Mouse (Mus musculus) C2C12 (cell line): ENCODE measurements around the gene Enox1.

Experiments used
- CEBPB ChIP-seq: IDR thresholded peaks from one replicate; pipeline ENCODE4 v1.6.1; 2011; ENCODE audit warnings: low read depth, mild to moderate bottlenecking, control low read depth, moderate library complexity
- CTCF ChIP-seq: IDR thresholded peaks from one replicate; pipeline ENCODE4 v1.5.1; 2011; ENCODE audit not compliant: control insufficient read depth, insufficient read depth, insufficient read length
- FOSL1 ChIP-seq: IDR thresholded peaks from one replicate; pipeline ENCODE4 v1.8.0; 2011; ENCODE audit warnings: mild to moderate bottlenecking, low read length; ENCODE audit not compliant: poor library complexity, insufficient read depth, severe bottlenecking
- MAX ChIP-seq: IDR thresholded peaks from one replicate; pipeline ENCODE4 v1.6.1; 2011; ENCODE audit warnings: mild to moderate bottlenecking, control low read depth
- MYOD1 ChIP-seq: IDR thresholded peaks from one replicate; pipeline ENCODE4 v1.6.1; 2011; ENCODE audit warnings: low read depth; ENCODE audit not compliant: control insufficient read depth, insufficient read length
- MYOG ChIP-seq: IDR thresholded peaks from one replicate; pipeline ENCODE4 v1.6.1; 2011; ENCODE audit not compliant: control insufficient read depth, insufficient read length; ENCODE audit errors: extremely low read depth
- USF1 ChIP-seq: IDR thresholded peaks from one replicate; pipeline ENCODE4 v1.6.1; 2011; ENCODE audit warnings: low read depth, mild to moderate bottlenecking, control low read depth, moderate library complexity

DNA sequence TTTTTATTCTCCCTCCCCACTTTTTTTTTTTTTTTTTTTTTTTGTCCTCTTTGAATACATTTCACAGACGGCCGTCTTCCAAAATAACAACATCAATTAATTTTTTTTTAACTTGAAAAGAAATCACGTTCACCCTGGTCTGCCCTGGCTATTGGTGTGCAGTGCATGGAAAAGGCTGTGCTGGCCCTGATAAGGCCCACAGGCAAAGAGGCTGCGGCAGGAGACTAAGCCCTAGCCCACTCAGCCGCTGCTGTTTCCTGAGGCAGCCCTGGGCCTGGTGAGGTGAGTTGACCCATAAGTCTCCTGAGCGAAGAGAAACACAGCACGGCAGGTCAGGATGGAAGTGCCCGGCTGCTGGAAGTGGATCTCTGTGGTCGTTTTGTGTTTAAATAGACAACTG lies 349.8 kb downstream of the Enox1 start:
- no peak for TF ChIP-seq USF1
- no peak for TF ChIP-seq CTCF
- TF ChIP-seq MAX: no peak
- TF ChIP-seq FOSL1: no peak
- TF ChIP-seq CEBPB: no peak
- TF ChIP-seq MYOD1: no peak
- TF ChIP-seq MYOG: no peak
